Mouse (Mus musculus): ENCODE results near the gene Doxl2.

DNA sequence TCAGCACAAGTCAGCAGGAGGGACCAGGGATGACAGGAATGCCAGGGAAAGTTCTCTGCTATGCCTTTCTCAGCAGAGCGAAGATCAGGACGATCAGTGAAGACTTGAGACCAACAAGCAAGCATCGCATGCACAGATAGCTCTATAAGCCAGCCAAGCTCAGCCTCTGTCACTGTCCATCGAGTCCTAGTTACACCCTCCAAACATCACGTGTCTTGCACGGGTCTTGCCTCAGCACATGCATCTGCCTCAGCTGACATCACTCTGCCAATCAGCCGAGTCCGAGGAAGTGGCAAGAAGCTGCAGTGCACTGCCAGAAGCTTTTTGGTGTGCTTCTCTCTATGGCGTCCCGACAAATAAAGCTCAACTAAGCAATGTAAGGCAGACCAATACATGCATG is 48.6 kb downstream of the Doxl2 start:
- TF ChIP-seq CTCF (IDR thresholded peaks at IDR 0.05) (no peak), EP300 (IDR thresholded peaks at IDR 0.05; ENCODE audit: insufficient read depth, low read depth, low read length) (no peak), POLR2A (IDR thresholded peaks at IDR 0.05; ENCODE audit: insufficient read depth, low read depth, low read length) (no peak)

Measured in heart, adult 2 months (tissue).